Mouse (Mus musculus): ENCODE results near the gene Odf2l.

Odf2l gene

GRCm38 (mm10) chr3:145118254-145119001 lies at the start of gene Odf2l:
Gene Odf2l (plus strand): TSS chr3:145118588.
- DNase-seq: peak; percentile 98

DNA sequence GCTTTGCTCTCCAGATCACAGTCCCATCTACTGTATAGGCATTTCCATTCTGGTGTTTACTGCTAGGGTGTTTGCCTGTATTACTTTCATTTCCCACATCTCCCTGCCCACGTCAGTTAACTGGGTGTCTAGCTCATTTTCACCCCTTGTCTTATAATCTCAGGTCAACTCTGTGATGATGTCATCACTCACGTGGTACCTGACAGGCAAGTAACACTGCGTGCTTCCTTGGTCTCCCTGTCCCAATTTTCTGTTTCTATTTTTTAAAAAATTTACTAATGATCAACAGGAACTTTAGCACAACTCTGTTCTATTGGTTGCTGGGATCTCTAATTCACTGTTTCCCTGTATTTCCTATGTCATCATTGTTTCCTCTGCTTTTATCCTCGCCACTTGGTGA lies 49.4 kb upstream of the Odf2l start:
- no peak for DNase-seq

- DNase-seq: no peak
These were observed 46.0 kb upstream of the Odf2l start for GRCm38 (mm10) chr3:145072339-145072738.

- DNase-seq: no peak
These were observed 40.0 kb upstream of the Odf2l start for GRCm38 (mm10) chr3:145078405-145078804.

DNA sequence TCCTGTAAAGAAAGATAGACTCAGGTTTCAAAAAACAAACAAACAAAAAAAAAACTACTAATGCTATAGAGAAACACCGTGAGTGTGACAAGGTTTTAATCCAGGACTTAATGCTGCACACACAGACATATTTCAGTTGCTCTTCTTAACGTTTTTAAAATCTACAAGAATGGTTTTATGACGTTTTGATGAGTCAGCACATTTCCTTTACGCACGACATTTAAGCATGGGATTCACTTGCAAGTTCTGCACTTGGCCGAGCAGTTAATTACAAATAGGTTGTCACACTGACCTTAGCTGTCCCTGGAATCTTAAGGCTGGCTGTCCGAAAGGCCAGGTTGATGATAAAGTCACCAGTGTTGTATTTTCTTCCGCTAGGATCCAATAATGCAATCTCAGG lies 37.5 kb upstream of the Odf2l start:
- no peak for DNase-seq

DNA sequence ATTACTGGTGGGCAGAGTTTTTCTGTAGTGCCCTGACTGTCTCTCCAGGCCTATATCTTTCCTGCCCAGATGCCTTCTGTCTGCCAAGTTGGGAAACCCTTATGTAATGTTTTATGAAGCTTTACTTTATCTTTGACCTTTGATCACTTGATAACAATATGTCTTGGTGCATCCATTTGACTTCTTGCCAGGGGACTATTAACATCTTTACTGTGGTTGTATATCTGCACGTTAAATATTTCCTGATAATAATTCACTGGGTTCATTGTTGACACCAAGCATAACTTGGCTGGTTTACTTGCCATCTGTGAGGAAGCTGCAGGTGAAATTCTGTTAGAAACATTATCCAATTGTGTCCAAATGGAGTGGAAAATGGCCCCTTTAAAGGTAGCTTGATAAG lies 35.3 kb upstream of the Odf2l start:
- DNase-seq: no peak

GRCm38 (mm10) chr3:145086180-145086579 lies 32.2 kb upstream of the Odf2l start:
- DNase-seq: no peak

DNA sequence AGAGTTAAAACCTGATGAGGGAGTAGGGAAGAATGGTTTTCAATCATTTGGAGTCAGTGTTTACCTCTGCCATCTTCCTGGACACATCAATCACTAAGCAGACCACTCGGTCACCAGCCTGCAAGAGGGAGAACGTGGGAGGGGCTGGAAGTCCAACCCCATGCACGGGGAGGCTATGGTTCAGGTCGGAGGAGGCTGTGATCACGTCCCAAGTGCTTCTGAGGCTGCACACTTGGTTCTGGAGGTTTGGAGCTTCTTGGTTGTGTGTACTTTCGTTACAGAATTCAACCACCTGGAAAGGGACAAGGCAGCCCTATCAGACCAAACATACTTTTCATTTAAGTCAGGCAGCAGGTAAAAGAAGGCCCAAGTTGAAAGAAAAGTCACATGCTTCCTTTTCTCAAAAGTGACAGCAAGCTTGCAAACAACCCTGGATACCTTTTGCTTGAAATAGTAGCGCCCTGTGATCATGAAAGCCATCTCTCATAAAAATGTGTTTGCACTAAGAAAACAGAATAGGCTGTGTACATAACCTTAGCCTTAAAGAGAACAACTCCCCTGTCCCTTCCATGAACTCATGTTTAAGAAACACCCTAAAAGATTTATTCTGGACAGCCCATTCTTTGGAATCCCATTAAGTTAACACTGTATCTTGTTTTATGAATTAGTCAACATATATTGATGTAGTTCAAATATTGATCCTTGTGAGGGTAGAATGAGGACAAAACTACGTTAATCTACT lies 30.4 kb upstream of the Odf2l start:
- DNase-seq: no peak

GRCm38 (mm10) chr3:145099291-145099690 lies 19.1 kb upstream of the Odf2l start, which contains the start of gene Clca2:
Gene Clca2 (minus strand): TSS chr3:145099443.
- no peak for DNase-seq

- DNase-seq: peak; percentile 78
These were observed 16.4 kb upstream of the Odf2l start for GRCm38 (mm10) chr3:145101891-145102555.

DNA sequence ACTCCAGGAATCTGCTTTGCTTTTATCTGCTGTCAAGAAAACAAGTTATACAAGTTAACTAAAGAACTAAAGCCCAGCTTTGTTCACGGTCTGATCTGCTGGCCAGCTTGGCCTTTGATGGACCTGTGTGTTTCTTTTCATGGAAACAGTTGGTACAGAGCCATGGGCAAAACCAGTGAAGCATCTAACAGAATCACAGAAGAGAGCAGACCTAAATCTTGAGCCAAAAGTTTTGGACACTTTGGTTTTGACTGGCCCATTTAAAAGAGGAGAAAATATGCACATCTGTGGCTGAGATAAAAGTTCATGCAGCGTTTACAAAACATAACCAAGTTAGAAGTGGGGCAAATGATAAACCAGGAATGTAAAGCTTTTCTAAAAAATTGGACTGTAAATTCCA lies 15.1 kb upstream of the Odf2l start:
- DNase-seq: no peak

DNA sequence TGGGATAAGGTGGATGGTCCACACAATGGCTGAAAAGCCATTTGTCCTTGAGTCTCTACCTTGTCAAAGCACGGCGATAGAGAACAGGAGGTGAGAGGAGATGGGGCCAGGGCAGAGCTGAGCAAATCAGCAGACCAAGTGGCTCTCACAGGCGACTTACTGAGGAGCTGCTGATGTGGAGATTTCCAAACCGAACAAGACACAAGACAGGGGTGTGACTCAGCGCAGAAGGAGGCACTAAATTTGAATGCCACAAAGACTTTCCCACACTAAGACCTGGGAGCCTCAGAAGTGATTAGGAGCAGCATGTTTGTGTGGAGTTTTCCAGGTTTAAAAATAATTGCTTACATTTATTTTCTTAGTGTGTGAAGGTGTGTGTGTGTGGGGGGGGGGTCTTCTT lies 14.6 kb upstream of the Odf2l start:
- DNase-seq: no peak

DNA sequence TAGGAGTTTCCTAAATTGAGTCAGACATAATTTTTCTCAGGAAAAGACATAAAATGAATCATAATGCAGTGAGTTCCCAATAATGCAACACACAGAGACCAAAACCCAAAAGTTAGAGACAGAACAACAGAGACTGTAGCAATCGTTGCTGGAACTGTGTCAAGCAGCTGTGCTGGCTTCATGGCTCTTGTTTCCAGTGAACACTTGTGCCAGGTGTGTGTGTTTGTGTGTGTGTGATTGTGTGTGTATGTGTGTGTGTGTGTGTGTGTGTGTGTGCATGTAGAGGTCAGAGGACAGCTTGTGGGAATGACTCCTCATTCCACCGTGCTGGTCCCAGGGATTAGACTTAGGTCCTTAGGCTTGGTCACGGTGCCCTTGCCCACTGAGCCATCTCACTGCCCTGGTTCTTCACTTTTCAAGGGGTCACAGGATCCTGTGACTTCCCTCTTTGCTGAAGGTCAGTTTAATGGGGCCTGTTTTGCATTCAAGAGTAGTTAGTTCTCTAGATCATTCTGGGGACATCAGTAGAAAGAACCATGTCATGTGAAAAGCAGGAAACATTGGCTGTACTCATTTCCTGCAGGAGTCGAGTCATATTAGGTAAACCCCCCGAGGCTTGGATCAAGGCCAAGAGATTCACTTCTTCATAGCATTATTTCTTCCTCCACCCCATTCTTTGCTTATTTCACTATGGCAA lies 13.2 kb upstream of the Odf2l start:
- DNase-seq: peak; percentile 13

- no peak for DNase-seq
These were observed 12.4 kb upstream of the Odf2l start for GRCm38 (mm10) chr3:145105773-145106504.

DNA sequence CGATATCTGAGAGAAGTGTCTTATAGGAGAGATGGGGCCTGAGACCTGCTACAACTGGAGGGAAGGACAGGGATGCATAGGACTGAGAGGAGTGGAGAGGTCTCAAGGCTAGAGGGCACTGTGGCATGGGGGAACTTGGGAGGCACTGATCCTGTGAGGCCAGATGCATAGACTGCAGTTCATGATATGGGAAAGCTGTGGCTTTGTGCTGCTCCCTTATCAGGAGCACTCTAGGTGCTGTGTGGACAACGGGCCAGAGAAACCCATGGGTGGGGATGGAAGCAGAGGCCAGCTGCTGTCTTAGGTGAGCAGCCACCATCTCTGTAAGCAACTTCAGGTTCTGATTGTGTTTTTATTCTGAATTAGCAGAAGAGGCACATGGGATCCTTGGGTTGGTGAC lies 3.2 kb upstream of the Odf2l start:
- no peak for DNase-seq

GRCm38 (mm10) chr3:145117637-145118036 lies 751 bp upstream of the Odf2l start:
- no peak for DNase-seq

GRCm38 (mm10) chr3:145119002-145119358 lies 592 bp downstream of the Odf2l start:
- DNase-seq: no peak

DNA sequence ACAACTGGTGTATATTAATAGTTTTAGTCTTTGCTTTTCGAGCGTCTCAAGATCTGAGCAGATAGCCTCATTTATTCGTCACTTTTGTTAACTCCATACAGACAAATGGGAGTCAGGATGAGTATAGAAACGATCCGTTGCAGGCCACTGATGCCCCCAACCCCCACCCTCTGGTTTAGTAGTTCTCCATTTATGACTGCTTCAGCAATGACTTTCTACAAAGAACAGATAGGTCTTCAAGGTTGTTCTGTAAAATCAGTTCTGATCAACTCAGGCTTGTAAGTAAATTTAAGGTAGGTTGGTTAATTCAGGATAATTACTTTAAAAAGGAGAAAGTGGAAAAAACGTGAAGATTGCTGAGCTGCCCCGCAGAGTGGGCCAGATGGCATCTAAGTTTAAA lies 1.0 kb downstream of the Odf2l start:
- DNase-seq: no peak

GRCm38 (mm10) chr3:145126618-145127017 lies 8.2 kb downstream of the Odf2l start:
- DNase-seq: no peak

DNA sequence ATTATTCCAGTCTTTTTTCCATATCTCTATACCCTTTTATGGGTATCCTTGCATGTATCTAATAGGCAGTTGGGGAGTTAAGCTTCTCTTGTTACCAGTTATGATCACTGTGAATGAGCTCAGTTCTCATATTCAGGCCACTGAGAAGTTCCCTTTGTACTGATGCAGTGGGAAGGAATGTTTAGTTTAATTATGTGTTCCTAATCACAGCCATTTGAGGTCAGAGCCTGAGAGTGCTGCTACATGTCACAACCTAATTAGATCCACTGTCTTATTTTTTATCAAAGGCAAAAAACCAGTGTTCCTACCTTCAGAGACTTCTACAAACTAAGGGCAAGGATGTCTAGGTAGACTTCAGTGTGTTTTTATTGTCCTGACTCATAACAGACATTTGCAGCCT lies 11.0 kb downstream of the Odf2l start:
- DNase-seq: no peak

GRCm38 (mm10) chr3:145131210-145131868 lies 13.0 kb downstream of the Odf2l start:
- DNase-seq: peak; percentile 56

DNA sequence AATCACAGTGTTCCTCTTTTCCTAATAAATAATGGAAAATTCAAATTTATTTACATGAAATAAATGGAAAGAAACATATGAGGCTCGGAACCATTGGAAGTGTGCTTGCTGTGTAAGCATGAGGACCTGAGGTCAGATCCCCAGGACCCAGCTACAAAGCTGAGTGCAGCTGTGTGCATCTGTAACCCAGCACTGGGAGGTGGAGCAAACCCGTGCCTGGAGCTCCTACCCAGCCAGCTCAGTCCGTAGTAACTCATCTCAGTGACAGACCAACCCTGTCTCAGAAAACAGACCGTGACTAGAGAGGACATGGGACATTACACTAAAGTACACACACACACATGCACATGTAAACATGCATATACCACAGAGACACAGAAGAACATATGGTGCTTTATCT lies 21.8 kb downstream of the Odf2l start:
- DNase-seq: no peak

All from lung, postnatal 36 days (tissue).